Mouse (Mus musculus) MEL (cell line): ENCODE results near the gene Ppp1r18. TPM values are rescaled to one million over a fixed set of nuclear protein-coding genes. Genes with fewer than 3 reads are reported as not detected.
A peak's percentile ranks its signal among the peaks of the same experiment; 100 is the strongest.

Experiments used
- DNase-seq: peaks from one replicate; pipeline ENCODE4 v3.0.0; 2011; ENCODE audit warnings: low read depth, low spot score
- H3K27ac ChIP-seq: 2 replicates; pipeline ENCODE4 v1.5.1; 2012; ENCODE audit warnings: low read depth, mild to moderate bottlenecking, control low read depth, low read length, moderate library complexity; ENCODE audit not compliant: control insufficient read depth
- H3K27me3 ChIP-seq, 2 experiments: fragments of 150-350 bp in 1 of 2; sonication (generic) in 1 of 2; 2 replicates each; pipeline ENCODE4 v1.6.1; 2012; ENCODE audit warnings: low read length in 2 of 2, mild to moderate bottlenecking in 2 of 2, improper control_type of control experiment in 1 of 2, moderate library complexity in 1 of 2; ENCODE audit not compliant: insufficient read depth in 2 of 2, control insufficient read depth in 1 of 2
- H3K36me3 ChIP-seq, 2 experiments: 2 replicates each; pipeline ENCODE4 v1.6.1; 2012 to 2014; ENCODE audit warnings: low read length in 2 of 2, improper control_type of control experiment in 1 of 2, inconsistent platforms in 1 of 2, mild to moderate bottlenecking in 1 of 2; ENCODE audit not compliant: insufficient read depth in 2 of 2, control insufficient read depth in 1 of 2
- H3K4me1 ChIP-seq, 2 experiments: fragments of 150-350 bp in 1 of 2; sonication (generic) in 1 of 2; 2 replicates each; pipeline ENCODE4 v1.6.1; 2012; ENCODE audit warnings: low read length in 2 of 2, improper control_type of control experiment in 1 of 2, mild to moderate bottlenecking in 1 of 2; ENCODE audit not compliant: insufficient read depth in 2 of 2, control insufficient read depth in 1 of 2
- H3K4me3 ChIP-seq, 2 experiments: fragments of 150-350 bp in 1 of 2; sonication (generic) in 1 of 2; 2 replicates each; pipeline ENCODE4 v1.5.1; 2012; ENCODE audit warnings: low read depth in 2 of 2, low read length in 2 of 2, mild to moderate bottlenecking in 2 of 2, moderate library complexity in 2 of 2, control low read depth in 1 of 2, improper control_type of control experiment in 1 of 2; ENCODE audit not compliant: control insufficient read depth in 1 of 2, insufficient read depth in 1 of 2
- H3K79me2 ChIP-seq: 2 replicates; pipeline ENCODE4 v1.6.1; 2012; ENCODE audit warnings: mild to moderate bottlenecking, low read length, moderate library complexity; ENCODE audit not compliant: control insufficient read depth, poor library complexity, insufficient read depth
- H3K9ac ChIP-seq: 2 replicates; pipeline ENCODE4 v1.6.1; 2012; ENCODE audit warnings: low read depth, mild to moderate bottlenecking, control low read depth, low read length, moderate library complexity; ENCODE audit not compliant: control insufficient read depth, poor library complexity, severe bottlenecking
- H3K9me3 ChIP-seq: fragments of 150-350 bp; sonication (generic); replicated peaks from 2 replicates; pipeline ENCODE4 v1.6.1; 2012; ENCODE audit warnings: mild to moderate bottlenecking, low read length, improper control_type of control experiment, moderate library complexity; ENCODE audit not compliant: insufficient read depth
- BHLHE40 ChIP-seq: IDR thresholded peaks from 2 replicates; pipeline ENCODE4 v1.6.1; 2012; ENCODE audit warnings: low read depth, mild to moderate bottlenecking, inconsistent platforms, low read length, improper control_type of control experiment, borderline replicate concordance
- CHD1 ChIP-seq: IDR thresholded peaks from 2 replicates; pipeline ENCODE4 v1.6.1; 2012; ENCODE audit warnings: low read depth, mild to moderate bottlenecking, inconsistent platforms, low read length, improper control_type of control experiment
- CHD2 ChIP-seq: IDR thresholded peaks from 2 replicates; pipeline ENCODE4 v1.6.1; 2011; ENCODE audit warnings: low read length, improper control_type of control experiment
- ELF1 ChIP-seq: IDR thresholded peaks from 2 replicates; pipeline ENCODE4 v1.6.1; 2014; ENCODE audit warnings: low read depth, mild to moderate bottlenecking, inconsistent platforms, low read length, improper control_type of control experiment, moderate library complexity
- EP300 ChIP-seq, 2 experiments: IDR thresholded peaks; 2 replicates each; pipeline ENCODE4 v1.6.1; 2011; ENCODE audit warnings: improper control_type of control experiment in 2 of 2, low read length in 2 of 2, low read depth in 1 of 2, mild to moderate bottlenecking in 1 of 2
- ETS1 ChIP-seq: IDR thresholded peaks from 2 replicates; pipeline ENCODE4 v1.6.1; 2012; ENCODE audit warnings: low read depth, mild to moderate bottlenecking, inconsistent platforms, low read length, improper control_type of control experiment, moderate library complexity
- GATA1 ChIP-seq: IDR thresholded peaks from 2 replicates; pipeline ENCODE4 v1.6.1; 2011; ENCODE audit warnings: low read depth, low read length, improper control_type of control experiment
- HCFC1 ChIP-seq: IDR thresholded peaks from 2 replicates; pipeline ENCODE4 v1.6.1; 2012; ENCODE audit warnings: low read depth, mild to moderate bottlenecking, inconsistent platforms, low read length, improper control_type of control experiment, moderate library complexity
- MAZ ChIP-seq: IDR thresholded peaks from 2 replicates; pipeline ENCODE4 v1.6.1; 2012; ENCODE audit warnings: low read depth, mild to moderate bottlenecking, inconsistent platforms, low read length, improper control_type of control experiment
- MXI1 ChIP-seq: IDR thresholded peaks from 2 replicates; pipeline ENCODE4 v1.6.1; 2011; ENCODE audit warnings: mild to moderate bottlenecking, low read depth, low read length, improper control_type of control experiment
- MYB ChIP-seq: IDR thresholded peaks from 2 replicates; pipeline ENCODE4 v1.6.1; 2011; ENCODE audit warnings: mild to moderate bottlenecking, low read depth, low read length, improper control_type of control experiment
- MYC ChIP-seq: IDR thresholded peaks from 2 replicates; pipeline ENCODE4 v1.6.1; 2011; ENCODE audit warnings: low read depth, mild to moderate bottlenecking, low read length, improper control_type of control experiment, moderate library complexity
- NELFE ChIP-seq: IDR thresholded peaks from 2 replicates; pipeline ENCODE4 v1.6.1; 2011; ENCODE audit warnings: low read depth, low read length, improper control_type of control experiment
- NRF1 ChIP-seq: IDR thresholded peaks from 2 replicates; pipeline ENCODE4 v1.6.1; 2014; ENCODE audit warnings: low read depth, mild to moderate bottlenecking, inconsistent platforms, low read length, improper control_type of control experiment, moderate library complexity; ENCODE audit not compliant: poor library complexity, insufficient read depth, severe bottlenecking
- POLR2A ChIP-seq, 2 experiments: IDR thresholded peaks; 2 replicates each; pipeline ENCODE4 v1.6.1; 2011 to 2012; ENCODE audit warnings: low read length in 2 of 2, mild to moderate bottlenecking in 2 of 2, control low read depth in 1 of 2, improper control_type of control experiment in 1 of 2, low read depth in 1 of 2, moderate library complexity in 1 of 2; ENCODE audit not compliant: control insufficient read depth in 1 of 2, insufficient read depth in 1 of 2, poor library complexity in 1 of 2
- POLR2AphosphoS2 ChIP-seq: IDR thresholded peaks from 2 replicates; pipeline ENCODE4 v1.6.1; 2011; ENCODE audit warnings: low read length, improper control_type of control experiment
- RAD21 ChIP-seq: IDR thresholded peaks from 2 replicates; pipeline ENCODE4 v1.6.1; 2011; ENCODE audit warnings: mild to moderate bottlenecking, low read depth, low read length, improper control_type of control experiment
- SIN3A ChIP-seq: IDR thresholded peaks from 2 replicates; pipeline ENCODE4 v1.6.1; 2012; ENCODE audit warnings: low read length, improper control_type of control experiment, inconsistent platforms
- SMC3 ChIP-seq: IDR thresholded peaks from 2 replicates; pipeline ENCODE4 v1.6.1; 2011; ENCODE audit warnings: low read depth, low read length, improper control_type of control experiment
- TAL1 ChIP-seq: IDR thresholded peaks from 2 replicates; pipeline ENCODE4 v1.6.1; 2012; ENCODE audit warnings: mild to moderate bottlenecking, inconsistent platforms, low read length, moderate library complexity, mixed read lengths
- TBP ChIP-seq: IDR thresholded peaks from 2 replicates; pipeline ENCODE4 v1.8.0; 2011; ENCODE audit warnings: low read depth, low read length, improper control_type of control experiment
- TCF12 ChIP-seq: IDR thresholded peaks from 2 replicates; pipeline ENCODE4 v1.6.1; 2014; ENCODE audit warnings: low read depth, mild to moderate bottlenecking, inconsistent platforms, low read length, improper control_type of control experiment, moderate library complexity
- USF1 ChIP-seq: IDR thresholded peaks from 2 replicates; pipeline ENCODE4 v1.6.1; 2014; ENCODE audit warnings: low read depth, mild to moderate bottlenecking, inconsistent platforms, low read length, improper control_type of control experiment, moderate library complexity
- USF2 ChIP-seq, 2 experiments: IDR thresholded peaks; 2 replicates each; pipeline ENCODE4 v1.6.1; 2011 to 2012; ENCODE audit warnings: improper control_type of control experiment in 2 of 2, low read length in 2 of 2, borderline replicate concordance in 1 of 2, inconsistent platforms in 1 of 2, low read depth in 1 of 2, mild to moderate bottlenecking in 1 of 2; ENCODE audit not compliant: insufficient read depth in 1 of 2
- ZC3H11A ChIP-seq: IDR thresholded peaks from 2 replicates; pipeline ENCODE4 v1.6.1; 2012; ENCODE audit warnings: low read depth, mild to moderate bottlenecking, inconsistent platforms, low read length, improper control_type of control experiment
- ZKSCAN1 ChIP-seq: IDR thresholded peaks from 2 replicates; pipeline ENCODE4 v1.6.1; 2012; ENCODE audit warnings: low read depth, mild to moderate bottlenecking, inconsistent platforms, low read length, improper control_type of control experiment, moderate library complexity
- ZMIZ1 ChIP-seq: IDR thresholded peaks from 2 replicates; pipeline ENCODE4 v1.6.1; 2012; ENCODE audit warnings: low read depth, mild to moderate bottlenecking, inconsistent platforms, low read length, improper control_type of control experiment, moderate library complexity
- polyA plus RNA-seq, 2 experiments: library from polyadenylated mRNA; stranded (reverse) in 1 of 2; unstranded in 1 of 2; fragments of >175 nt in 1 of 2; fragments of >200 nt in 1 of 2; gene quantifications; 2 replicates each; pipeline versions ENCODE4 v1.2.1 to v1.2.4; 2012; ENCODE audit warnings: low replicate concordance in 2 of 2, low read depth in 1 of 2; ENCODE audit not compliant: insufficient read length in 2 of 2, insufficient read depth in 1 of 2, missing spikeins in 1 of 2
- total RNA-seq: library from RNA; depleted of rRNA; stranded (reverse); fragments of 300-350 nt; gene quantifications from 2 replicates; pipeline ENCODE4 v1.2.3, GENCODE M21; 2012

The Ppp1r18 gene
- total and polyA plus RNA-seq, 3 experiments = 10.1 to 36.2 TPM; not detected in 1

DNA sequence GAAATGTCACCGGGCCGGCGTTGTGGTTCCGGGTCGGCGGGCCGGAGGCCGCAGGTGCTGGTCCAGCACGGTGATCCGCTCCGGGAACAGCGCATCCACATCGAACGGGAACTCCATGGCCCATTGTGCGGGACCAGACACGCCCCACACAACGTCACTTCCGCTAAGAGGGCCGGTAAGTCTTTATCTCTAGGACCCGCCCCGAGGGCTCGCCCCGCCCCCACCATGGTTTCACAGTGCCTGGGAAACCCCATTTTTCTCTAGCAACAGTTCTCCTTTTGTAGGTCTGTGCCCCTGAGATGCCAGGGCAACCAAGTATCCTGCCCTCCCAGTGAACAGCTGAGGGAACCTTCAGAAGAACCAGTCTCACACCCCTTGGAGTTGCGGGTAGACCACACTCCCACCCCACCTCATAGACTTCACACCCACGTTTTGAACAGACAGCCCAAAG lies 44.6 kb downstream of the Ppp1r18 start, which contains the start of gene Atat1:
Gene Atat1 (minus strand): TSS at position 157 of the 451 bp plus-strand sequence.
- H3K9ac ChIP-seq = peak within 1 kb of the TSS; percentile 75
- H3K79me2 ChIP-seq = peaks cover 23% of the 10 kb centered on the region
- no peaks in the 10 kb centered on the region for H3K9me3 ChIP-seq
- H3K27ac ChIP-seq = peak within 1 kb of the TSS; percentile 79
- peaks cover 0 to 20% of the 10 kb centered on the region in 2 experiments; a peak in 2 of 4 replicates for H3K4me1 ChIP-seq
- peaks cover 1 to 17% of the 10 kb centered on the region in 2 experiments for H3K36me3 ChIP-seq
- TF ChIP-seq TAL1 (no peak), ELF1 (peak; percentile 61; the same call in 1 of the 2 replicates), TCF12 (peak; percentile 56), SMC3 (peak; percentile 39), BHLHE40 (0 out of 2 replicates have a peak, but pooled peaks have one; percentile 52), RAD21 (no peak), TBP (no peak), ETS1 (peak; percentile 58; the same call in 1 of the 2 replicates), USF2 (IDR thresholded peaks at IDR 0.05; ENCODE audit: borderline replicate concordance in 1 of 2, insufficient read depth in 1 of 2, low read depth in 1 of 2, low read length in 2 of 2) (no peak), POLR2A (IDR thresholded peaks at IDR 0.05; ENCODE audit: control insufficient read depth in 1 of 2, insufficient read depth in 1 of 2, low read depth in 1 of 2, low read length in 2 of 2, poor library complexity in 1 of 2) (peak; percentile 63 to 83; a peak in 3 of 4 replicates), CHD1 (no peak), SIN3A (peak; percentile 87), MYB (peak; percentile 43; the same call in 1 of the 2 replicates), USF1 (no peak), EP300 (IDR thresholded peaks at IDR 0.05; ENCODE audit: low read depth in 1 of 2, low read length in 2 of 2) (peak in 1 of 2 experiments; percentile 52; a peak in 2 of 4 replicates), ZC3H11A (no peak; the same call in 1 of the 2 replicates), ZMIZ1 (peak; percentile 77; the same call in 1 of the 2 replicates), GATA1 (peak; percentile 61), MAZ (peak; percentile 76; the same call in 1 of the 2 replicates), HCFC1 (peak; percentile 78), POLR2AphosphoS2 (peak; percentile 100), NELFE (peak; percentile 64), CHD2 (peak; percentile 59), ZKSCAN1 (peak; percentile 40; the same call in 1 of the 2 replicates), MYC (no peak), MXI1 (peak; percentile 68), NRF1 (0 out of 2 replicates have a peak, but pooled peaks have one; percentile 16)
- peak; percentile 96 for DNase-seq
- peak within 1 kb of the TSS; percentile 71 to 95 for H3K4me3 ChIP-seq
- H3K27me3 ChIP-seq = no peaks in the 10 kb centered on the region
